Mouse (Mus musculus): ENCODE data around the gene Pou2f2. TPM values are rescaled to one million over a fixed set of nuclear protein-coding genes. Genes with fewer than 3 reads are reported as not detected.

Pou2f2 gene
- total RNA-seq, 2 experiments from 2014 or later = 10.1 to 11.4 TPM

GRCm38 (mm10) chr7:25196107-25196506 lies 16.6 kb upstream of the Pou2f2 start:
- DNase-seq (ENCODE audit: low spot score in 2 of 2) = no peak

GRCm38 (mm10) chr7:25195148-25195547 lies 15.6 kb upstream of the Pou2f2 start:
- DNase-seq (ENCODE audit: low spot score in 2 of 2) = no peak

GRCm38 (mm10) chr7:25192110-25192509 lies 12.6 kb upstream of the Pou2f2 start:
- DNase-seq (ENCODE audit: low spot score in 2 of 2) = no peak

DNA sequence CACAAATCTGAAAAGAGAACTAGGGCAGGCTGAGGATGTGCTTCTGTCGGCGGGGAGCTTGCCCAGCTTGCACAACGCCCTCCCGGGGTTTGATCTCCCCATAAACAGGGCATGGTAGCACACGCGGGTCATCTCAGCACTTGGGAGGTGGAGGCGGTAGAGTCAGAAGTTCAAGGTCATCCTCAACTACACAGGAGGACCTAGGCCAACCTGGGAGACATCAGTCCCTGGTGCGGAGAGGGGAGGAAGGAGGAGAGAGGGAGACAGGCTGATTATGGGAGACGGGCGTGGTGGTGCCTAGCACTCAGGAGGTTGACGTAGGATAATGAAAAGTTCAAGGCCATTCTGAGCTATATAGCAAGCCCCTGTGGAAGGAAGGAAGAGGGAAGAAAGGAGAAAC lies 11.3 kb upstream of the Pou2f2 start:
- DNase-seq (ENCODE audit: low spot score in 2 of 2) = no peak

DNA sequence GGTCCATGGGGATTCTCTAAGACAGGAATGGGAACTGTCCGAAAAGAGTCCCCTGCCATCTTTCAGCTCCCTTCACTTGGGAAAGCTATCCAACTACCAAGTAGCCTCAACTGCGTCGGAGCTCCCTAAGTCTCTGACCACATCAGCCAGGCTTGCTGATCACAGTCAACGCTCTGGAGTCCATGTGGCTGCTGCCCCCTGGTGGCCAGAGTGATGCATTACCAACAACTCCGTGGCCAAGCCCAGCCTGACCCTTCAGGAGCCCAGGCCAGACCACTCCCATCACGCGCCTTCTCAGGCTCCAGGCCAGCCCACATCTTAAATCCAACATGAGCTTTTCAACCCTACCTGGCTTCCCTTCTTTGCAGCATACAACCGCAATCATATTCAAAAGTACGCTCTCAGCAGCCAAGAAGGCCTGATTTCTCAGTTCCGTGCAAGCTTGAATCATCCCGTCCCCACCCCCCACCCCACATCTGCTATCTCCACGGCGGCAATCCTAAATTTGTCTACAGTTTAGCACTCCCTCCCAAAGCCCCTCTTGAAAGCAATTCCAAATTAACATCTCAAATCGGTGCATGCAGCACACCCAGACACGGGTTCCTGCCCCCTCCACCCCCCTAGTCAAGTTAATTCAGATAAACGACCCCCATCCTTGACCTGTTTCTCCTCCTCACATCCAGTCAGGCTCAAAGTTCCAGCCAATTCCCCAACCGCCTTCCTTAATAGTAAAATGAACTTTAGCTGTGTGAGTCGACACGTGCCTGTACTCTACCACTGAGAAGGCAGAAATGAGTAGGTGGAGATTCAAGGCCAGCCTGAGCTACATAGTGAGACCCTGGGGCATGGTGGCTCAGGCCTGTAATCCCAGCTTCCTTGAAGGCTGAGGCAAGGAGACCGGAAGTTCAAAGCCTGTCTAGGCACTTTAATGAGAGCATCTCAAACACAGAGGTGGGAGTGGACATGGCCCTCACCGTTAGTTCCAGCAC lies 8.4 kb upstream of the Pou2f2 start:
- DNase-seq (ENCODE audit: low spot score in 2 of 2) = peak; percentile 87 to 89

GRCm38 (mm10) chr7:25184091-25184490 lies 4.6 kb upstream of the Pou2f2 start:
- DNase-seq (ENCODE audit: low spot score in 2 of 2) = no peak

DNA sequence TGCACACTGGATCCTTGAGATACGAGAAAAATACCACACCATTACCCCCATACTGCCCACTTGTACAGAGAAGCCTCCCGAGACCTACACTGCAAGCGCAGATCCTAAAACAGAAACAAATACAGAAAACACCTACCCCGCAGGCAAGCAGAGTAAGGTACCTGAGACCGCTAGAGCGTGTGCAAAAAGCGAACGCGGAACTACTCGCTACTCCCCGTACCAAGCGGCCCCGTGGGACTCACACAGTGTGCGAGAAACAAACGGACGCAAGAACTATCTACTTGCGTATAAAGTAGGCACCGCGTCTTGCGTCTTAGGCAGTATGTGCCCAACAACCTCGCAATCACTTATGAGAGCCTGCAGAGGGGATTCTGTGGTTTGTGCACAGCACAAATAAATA lies 2.3 kb upstream of the Pou2f2 start:
- DNase-seq (ENCODE audit: low spot score in 2 of 2) = no peak

DNA sequence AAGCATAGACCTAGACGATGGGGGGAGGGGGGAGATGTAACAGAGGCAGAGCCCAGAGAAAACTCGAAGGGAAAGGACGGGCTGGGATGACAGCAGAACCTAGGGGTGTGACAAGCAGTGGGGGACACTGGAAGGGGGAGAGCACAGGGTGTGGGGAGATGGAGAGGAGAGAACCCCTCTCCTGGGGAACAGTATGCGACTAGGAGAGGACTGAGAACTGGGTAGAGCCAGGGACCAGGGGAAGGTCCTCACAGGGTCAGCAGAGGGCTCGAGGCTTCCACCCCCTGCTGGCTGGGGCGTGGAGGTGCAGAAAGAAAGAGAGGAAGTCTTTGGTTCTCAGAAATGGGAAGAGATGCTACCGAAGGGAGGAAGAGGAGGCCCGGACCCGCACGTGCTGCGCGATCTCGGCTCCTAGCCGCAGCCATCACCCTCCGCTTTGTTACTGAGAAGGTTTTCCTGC lies 1.8 kb upstream of the Pou2f2 start:
- peak; percentile 29 to 30 for DNase-seq (ENCODE audit: low spot score in 2 of 2)

DNA sequence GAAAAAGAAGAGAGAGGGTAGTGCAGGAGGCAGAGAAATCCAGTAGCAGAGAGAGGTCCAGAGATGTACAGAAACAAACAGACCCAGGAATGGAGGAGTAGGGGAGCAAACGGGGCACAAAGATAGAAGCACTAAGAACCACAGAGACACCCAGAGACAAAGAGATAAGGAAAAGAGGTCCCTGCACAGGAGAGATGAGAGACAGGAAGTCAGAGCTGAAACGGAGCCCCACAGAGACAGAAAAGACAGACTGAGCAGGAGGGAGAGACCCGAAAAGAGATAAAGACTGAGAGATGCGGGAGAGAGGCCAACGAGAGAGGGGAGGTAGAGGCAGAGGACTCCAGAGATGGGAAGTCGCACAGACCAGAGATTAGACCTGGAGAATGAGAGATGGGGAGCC lies 986 bp upstream of the Pou2f2 start:
- DNase-seq (ENCODE audit: low spot score in 2 of 2) = no peak

DNA sequence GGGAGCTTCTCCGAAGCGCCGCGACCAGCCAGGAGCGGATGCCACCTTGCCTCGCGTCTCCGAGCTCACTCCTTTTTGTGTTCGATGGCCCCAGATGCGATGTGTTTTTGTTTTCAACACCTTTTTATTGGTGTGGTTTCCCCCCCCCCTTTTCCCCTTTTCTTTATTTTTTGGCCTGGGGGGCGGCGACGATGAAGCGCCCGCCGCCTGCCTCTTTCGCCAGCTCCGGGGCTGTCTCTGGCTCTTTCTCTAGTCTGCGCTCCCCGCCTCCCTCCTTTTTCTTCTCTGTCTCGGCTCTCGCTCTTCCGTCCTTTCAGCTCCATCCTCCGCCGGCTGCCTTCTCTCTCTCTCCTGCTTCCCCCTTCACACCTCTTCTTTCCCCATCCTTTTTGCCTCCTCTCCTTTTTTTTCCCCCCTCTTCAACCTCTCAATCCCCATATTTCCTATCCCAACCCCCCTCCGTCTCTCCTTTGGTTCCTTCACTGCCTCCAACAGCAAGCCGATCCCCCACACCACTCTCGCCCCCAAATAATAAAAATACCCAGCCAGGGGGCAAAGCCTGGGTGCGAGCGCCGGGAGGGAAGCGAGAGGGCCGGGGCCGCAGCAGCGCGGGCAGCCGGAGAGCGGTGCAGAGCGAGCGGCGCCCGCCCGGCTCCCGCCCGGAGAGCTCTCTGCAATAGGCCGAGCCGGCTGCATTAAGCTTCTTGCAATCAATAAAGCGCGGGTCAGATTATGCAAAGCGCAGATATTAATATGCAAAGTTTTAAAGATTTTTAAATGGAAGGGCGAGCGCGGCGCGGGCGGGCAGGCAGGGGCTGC lies 530 bp downstream of the Pou2f2 start:
- DNase-seq (ENCODE audit: low spot score in 2 of 2) = peak in 1 of 2 experiments; percentile 37

DNA sequence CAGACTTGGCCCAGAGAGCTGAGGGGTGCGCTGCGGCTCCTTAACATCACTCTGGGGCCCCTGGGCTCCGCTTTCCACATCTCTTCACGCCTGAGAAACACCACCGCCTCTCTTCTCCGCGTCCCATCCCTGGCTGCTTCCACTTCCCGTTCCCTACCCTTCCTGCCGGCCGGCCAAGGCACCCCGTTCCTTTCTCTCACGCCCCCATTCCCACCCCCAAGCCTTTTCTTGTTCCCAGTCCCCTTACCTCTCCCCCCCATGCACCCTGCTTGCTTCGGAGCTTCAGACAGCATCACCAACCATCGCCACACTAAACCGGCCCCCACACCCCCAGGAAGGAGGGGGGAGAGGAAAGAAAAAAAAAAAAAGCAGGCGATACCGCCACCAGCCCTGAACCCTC lies 1.2 kb downstream of the Pou2f2 start:
- DNase-seq (ENCODE audit: low spot score in 2 of 2) = no peak

- no peak for DNase-seq (ENCODE audit: low spot score in 2 of 2)
Measured at GRCm38 (mm10) chr7:25174343-25174742, 5.2 kb downstream of the Pou2f2 start.

DNA sequence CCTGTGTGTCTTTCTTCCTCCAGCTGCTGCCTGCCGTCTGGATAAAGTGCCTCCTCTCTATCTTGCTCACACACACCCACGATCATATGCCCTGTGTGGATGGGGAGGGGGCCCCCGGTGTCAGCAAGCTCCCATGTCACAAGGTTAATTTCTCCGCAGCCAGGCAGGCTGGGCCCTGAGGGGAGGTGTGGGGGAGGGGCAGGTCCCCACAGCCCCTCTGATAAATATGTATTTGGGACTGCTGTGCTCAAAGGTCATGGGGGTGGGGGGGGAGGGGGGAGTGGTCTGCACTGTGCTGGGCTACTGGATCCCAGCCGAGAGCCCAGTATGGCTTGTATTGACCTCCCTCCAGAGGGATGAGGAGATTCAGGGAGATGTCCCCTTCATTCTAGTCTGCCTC lies 6.9 kb downstream of the Pou2f2 start:
- DNase-seq (ENCODE audit: low spot score in 2 of 2) = no peak

DNA sequence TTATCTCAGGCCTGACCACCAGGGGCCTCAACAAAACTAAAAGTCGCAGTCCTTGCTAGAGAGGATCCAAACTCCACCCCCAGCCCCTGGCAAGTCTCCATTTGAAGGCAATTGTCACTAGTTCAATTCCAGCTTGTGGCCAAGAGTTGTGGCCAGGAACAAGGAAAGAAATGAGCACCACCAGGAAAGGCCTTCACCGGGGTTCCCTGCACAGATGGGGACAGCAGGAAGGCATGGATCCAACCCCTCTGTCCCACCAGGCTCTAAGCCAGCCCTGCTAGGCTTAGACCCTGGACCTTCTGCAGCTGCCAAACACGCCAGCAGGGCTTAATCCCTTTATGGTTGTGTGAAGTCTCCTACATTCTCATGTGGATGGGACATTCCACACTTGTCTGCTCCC lies 8.9 kb downstream of the Pou2f2 start:
- peak in 1 of 2 experiments; percentile 49 for DNase-seq (ENCODE audit: low spot score in 2 of 2)

DNA sequence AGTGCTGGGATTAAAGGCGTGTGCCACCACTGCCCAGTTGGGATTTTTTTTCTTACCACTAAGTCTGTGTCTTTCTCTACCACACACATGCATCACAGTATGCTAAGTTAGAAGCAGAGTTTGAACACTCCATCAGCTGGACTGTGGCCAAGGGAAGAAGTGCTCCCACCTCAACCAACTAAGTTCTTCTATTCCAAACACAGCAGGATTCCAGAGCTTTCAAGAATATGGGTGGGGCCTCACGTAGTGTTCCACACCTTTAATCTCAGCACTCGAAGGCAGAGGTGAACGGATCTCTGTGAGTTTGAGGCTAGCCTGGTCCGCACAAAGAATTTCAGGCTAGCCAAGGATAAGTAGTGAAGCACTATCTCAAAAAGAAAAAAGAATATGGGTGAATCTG lies 13.4 kb downstream of the Pou2f2 start:
- no peak for DNase-seq (ENCODE audit: low spot score in 2 of 2)

GRCm38 (mm10) chr7:25156158-25156648 lies 23.3 kb downstream of the Pou2f2 start:
- no peak for DNase-seq (ENCODE audit: low spot score in 2 of 2)

DNA sequence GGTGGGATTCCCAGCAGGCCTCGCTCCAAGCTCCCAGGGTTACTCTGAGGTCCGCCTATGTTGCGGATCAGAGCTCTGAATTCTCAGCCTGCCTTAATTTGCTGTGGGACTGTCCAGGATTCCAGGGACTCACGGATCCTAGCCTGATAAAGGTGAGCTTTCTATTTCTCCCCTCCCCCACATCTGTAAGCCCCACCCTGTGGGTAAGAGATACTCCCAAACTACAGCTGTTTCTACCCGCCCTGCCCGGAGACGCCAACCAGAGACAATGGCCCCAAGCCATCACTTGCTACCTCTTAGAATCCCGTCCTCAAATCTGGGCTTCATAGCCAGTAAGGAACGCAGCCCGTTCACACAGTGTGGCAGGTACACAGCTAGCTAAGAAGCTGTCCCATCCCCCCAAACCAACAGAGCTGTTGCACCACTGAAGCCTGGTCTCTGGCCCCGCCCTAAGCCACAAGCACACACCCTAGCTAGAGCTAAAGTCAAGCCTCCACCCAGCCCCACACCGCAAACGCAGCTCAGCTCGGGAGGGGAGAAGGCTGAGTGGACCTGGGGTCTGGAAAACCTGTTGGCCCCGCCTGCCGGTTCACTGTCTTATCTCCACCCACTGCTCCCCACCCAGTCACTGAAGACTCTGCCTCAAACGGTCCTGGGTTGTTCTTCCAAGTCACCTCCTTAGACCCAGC lies 23.9 kb downstream of the Pou2f2 start:
- DNase-seq (ENCODE audit: low spot score in 2 of 2) = no peak

- no peak for DNase-seq (ENCODE audit: low spot score in 2 of 2)
Measured at GRCm38 (mm10) chr7:25154648-25155047, 24.9 kb downstream of the Pou2f2 start.

GRCm38 (mm10) chr7:25153841-25154240 lies 25.7 kb downstream of the Pou2f2 start:
- DNase-seq (ENCODE audit: low spot score in 2 of 2) = no peak

DNA sequence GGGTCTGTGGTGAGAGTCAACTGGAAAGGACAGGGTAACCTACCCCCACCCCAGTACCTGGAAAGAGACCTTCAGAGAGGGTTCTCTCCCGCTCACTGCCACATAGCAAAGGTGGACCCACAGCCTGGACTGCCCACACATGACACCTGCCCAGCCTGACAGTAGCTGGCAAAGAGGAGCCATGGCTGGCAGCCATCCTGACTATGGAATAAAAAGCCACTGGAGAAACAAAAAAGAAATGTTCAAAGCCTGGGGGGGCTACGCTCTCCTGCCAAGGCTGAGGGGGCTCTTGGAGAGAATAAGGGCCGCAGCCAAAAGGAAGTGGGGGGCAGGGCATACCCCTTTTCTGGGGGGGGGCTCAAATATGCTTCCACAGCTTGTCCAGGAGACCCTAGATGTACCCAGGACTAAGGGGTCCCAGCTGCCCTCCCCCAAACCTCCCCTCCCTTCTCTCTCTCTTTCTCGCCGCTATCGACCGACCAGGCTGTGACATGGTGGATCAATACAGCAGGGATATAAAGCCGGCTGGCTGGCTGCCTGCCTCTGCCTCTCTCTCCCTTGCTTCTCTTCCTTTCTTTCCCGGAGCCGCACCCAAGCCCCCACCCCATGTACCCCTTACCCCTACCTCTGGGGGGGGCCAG lies 27.5 kb downstream of the Pou2f2 start:
- peak in 1 of 2 experiments; percentile 49 for DNase-seq (ENCODE audit: low spot score in 2 of 2)

GRCm38 (mm10) chr7:25151009-25151408 lies 28.5 kb downstream of the Pou2f2 start:
- no peak for DNase-seq (ENCODE audit: low spot score in 2 of 2)
